Mouse (Mus musculus): ENCODE data around the gene Aaed1. TPM values are rescaled to one million over a fixed set of nuclear protein-coding genes. Genes with fewer than 3 reads are reported as not detected.

Aaed1 gene
- polyA plus RNA-seq, 1 experiment = 8.3 TPM

DNA sequence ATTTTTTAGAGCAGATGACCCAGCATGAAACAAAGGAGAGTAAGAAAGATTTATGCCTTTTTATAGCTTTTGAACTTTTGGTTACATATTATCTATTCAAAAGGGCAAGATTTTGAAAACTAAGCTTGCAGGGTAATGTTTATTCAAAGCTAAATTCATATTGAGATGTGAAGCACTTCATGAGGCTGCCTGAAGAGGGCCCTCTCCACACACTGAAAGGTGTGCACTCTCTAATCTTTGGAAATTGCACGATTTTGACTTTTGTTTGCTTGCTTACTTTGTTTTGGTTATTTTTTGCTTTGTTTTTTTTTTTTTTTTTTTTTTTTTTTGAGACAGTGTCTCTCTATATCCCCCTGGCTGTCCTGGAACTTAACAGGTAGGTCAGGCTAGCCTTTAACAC lies 62.1 kb downstream of the Aaed1 start:
- Histone ChIP-seq H3ac (ENCODE audit: control insufficient read depth, insufficient read length, low read depth) (no peak overlapping the region), H3K36me3 (ENCODE audit: control insufficient read depth, insufficient read depth) (no peaks in the 10 kb centered on the region), H3K4me3 (ENCODE audit: insufficient read depth, poor library complexity, severe bottlenecking) (no peak overlapping the region), H3K27me3 (ENCODE audit: control insufficient read depth, insufficient read depth, insufficient read length) (no peaks in the 10 kb centered on the region), H3K79me2 (ENCODE audit: control insufficient read depth, insufficient read depth) (peaks cover 64% of the 10 kb centered on the region), H3K79me3 (ENCODE audit: low read depth) (peaks cover 22% of the 10 kb centered on the region)
- TF ChIP-seq MAX (IDR thresholded peaks at IDR 0.05) (no peak), USF1 (IDR thresholded peaks at IDR 0.05; ENCODE audit: low read depth) (no peak), FOSL1 (IDR thresholded peaks at IDR 0.05; ENCODE audit: insufficient read depth, low read length, poor library complexity, severe bottlenecking) (no peak)

DNA sequence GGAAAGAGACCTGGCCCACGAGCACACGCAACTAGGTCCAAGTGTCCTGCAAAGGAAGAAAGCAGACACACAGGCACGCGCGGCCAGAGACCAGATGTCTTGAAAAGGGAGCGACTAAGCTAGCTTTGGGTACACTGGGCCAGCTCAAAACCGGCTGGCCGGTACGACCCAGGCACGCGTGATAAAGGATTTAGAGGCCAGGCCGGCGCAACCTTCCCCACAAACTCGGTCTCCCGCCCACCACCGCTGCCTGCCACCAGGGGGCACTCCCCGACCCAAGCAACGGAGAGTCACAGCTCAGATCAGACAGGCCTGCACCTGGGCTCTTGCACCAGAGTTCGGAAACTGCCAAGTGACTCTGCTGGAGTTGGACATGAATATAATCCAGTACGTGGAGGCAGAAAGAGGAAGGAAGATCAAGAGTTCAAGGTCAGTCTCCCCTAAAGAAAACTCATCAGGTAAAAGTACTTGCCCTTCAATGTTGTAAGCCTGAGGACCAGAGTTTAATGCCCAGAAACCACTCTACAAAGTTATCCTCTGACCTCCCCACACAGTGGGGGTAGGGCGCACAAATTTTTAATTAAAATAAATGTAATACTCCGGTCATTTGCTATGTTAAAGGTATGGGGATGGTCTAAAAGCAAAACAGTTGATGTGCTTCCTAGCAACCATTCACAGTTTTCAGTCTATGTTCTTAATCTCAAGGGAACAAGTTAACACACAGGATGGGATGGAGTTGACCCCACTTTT lies 63.6 kb downstream of the Aaed1 start:
- Histone ChIP-seq H3K79me3 (ENCODE audit: low read depth) (peaks cover 17% of the 10 kb centered on the region), H3K36me3 (ENCODE audit: control insufficient read depth, insufficient read depth) (no peaks in the 10 kb centered on the region), H3K4me3 (ENCODE audit: insufficient read depth, poor library complexity, severe bottlenecking) (peak overlapping the region; percentile 33), H3K79me2 (ENCODE audit: control insufficient read depth, insufficient read depth) (peaks cover 50% of the 10 kb centered on the region), H3ac (ENCODE audit: control insufficient read depth, insufficient read length, low read depth) (peak overlapping the region; percentile 86), H3K27me3 (ENCODE audit: control insufficient read depth, insufficient read depth, insufficient read length) (no peaks in the 10 kb centered on the region)
- TF ChIP-seq CEBPB (IDR thresholded peaks at IDR 0.05; ENCODE audit: low read depth) (no peak), FOSL1 (IDR thresholded peaks at IDR 0.05; ENCODE audit: insufficient read depth, low read length, poor library complexity, severe bottlenecking) (no peak), MYOG (IDR thresholded peaks at IDR 0.05; ENCODE audit: control insufficient read depth, extremely low read depth, insufficient read length) (no peak), CTCF (IDR thresholded peaks at IDR 0.05; ENCODE audit: control insufficient read depth, insufficient read depth, insufficient read length) (peak; percentile 96), MAX (IDR thresholded peaks at IDR 0.05) (no peak), USF1 (IDR thresholded peaks at IDR 0.05; ENCODE audit: low read depth) (no peak), MYOD1 (IDR thresholded peaks at IDR 0.05; ENCODE audit: control insufficient read depth, insufficient read length, low read depth) (no peak)

DNA sequence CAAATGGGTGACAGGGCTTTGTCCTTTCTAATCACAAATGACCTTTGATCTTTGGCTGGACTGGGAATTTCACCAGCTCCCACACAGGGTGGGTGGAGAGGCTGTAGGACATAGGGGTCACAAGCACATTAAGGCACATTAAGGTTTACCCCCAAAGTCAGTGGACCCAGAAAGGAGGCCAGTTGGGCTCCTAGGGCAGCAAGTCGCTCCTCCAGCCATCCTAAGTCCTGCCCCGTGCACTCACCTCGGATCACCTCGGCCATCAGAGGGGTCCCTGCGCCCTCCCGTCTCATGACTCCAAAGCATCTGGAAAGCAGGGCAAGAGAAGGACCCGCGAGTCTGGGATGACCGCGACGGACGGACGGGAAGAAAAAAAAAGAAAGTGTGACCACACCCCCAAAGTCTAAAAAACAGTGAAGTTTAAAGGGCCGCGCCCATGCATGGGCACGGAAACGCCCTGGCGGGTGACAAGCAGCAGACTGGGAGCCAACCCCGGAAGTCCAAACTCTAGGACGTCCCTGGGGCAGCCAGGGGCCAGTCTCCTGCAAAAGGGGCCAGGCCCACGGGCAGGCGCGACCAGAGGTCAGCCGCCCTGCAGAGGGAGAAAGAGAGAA lies 64.2 kb downstream of the Aaed1 start:
- Histone ChIP-seq H3ac (ENCODE audit: control insufficient read depth, insufficient read length, low read depth) (peak overlapping the region; percentile 90), H3K79me3 (ENCODE audit: low read depth) (peaks cover 17% of the 10 kb centered on the region), H3K36me3 (ENCODE audit: control insufficient read depth, insufficient read depth) (no peaks in the 10 kb centered on the region), H3K4me3 (ENCODE audit: insufficient read depth, poor library complexity, severe bottlenecking) (peak overlapping the region; percentile 33), H3K79me2 (ENCODE audit: control insufficient read depth, insufficient read depth) (peaks cover 43% of the 10 kb centered on the region), H3K27me3 (ENCODE audit: control insufficient read depth, insufficient read depth, insufficient read length) (no peaks in the 10 kb centered on the region)
- TF ChIP-seq MYOG (IDR thresholded peaks at IDR 0.05; ENCODE audit: control insufficient read depth, extremely low read depth, insufficient read length) = no peak
- TF ChIP-seq CEBPB (IDR thresholded peaks at IDR 0.05; ENCODE audit: low read depth) = no peak
- TF ChIP-seq MAX (IDR thresholded peaks at IDR 0.05) = no peak
- no peak for TF ChIP-seq MYOD1 (IDR thresholded peaks at IDR 0.05; ENCODE audit: control insufficient read depth, insufficient read length, low read depth)
- no peak for TF ChIP-seq USF1 (IDR thresholded peaks at IDR 0.05; ENCODE audit: low read depth)
- no peak for TF ChIP-seq CTCF (IDR thresholded peaks at IDR 0.05; ENCODE audit: control insufficient read depth, insufficient read depth, insufficient read length)
- TF ChIP-seq FOSL1 (IDR thresholded peaks at IDR 0.05; ENCODE audit: insufficient read depth, low read length, poor library complexity, severe bottlenecking) = no peak

DNA sequence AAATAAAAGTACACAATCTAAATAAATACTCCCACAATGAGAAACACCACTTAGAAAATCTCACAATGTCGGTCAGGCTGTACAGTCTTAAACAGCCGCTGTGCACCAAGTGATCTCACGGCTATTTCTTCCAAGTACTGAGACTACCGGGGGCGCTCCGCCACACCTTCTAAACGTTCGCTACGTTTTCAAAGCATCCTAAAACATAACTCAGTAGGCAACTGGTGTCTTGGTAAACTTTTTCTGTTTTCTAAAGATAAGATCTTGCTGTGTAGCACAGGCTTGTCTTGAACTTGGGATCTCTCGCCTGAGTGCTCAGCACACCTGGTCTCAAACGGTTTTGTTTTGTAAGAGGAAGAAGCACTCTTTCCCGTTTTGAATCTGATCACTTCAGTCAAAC lies 66.4 kb downstream of the Aaed1 start:
- Histone ChIP-seq H3ac (ENCODE audit: control insufficient read depth, insufficient read length, low read depth) (no peak overlapping the region), H3K36me3 (ENCODE audit: control insufficient read depth, insufficient read depth) (no peaks in the 10 kb centered on the region), H3K27me3 (ENCODE audit: control insufficient read depth, insufficient read depth, insufficient read length) (no peaks in the 10 kb centered on the region), H3K79me2 (ENCODE audit: control insufficient read depth, insufficient read depth) (peaks cover 34% of the 10 kb centered on the region), H3K79me3 (ENCODE audit: low read depth) (peaks cover 13% of the 10 kb centered on the region), H3K4me3 (ENCODE audit: insufficient read depth, poor library complexity, severe bottlenecking) (no peak overlapping the region)
- TF ChIP-seq MAX (IDR thresholded peaks at IDR 0.05) = no peak
- no peak for TF ChIP-seq FOSL1 (IDR thresholded peaks at IDR 0.05; ENCODE audit: insufficient read depth, low read length, poor library complexity, severe bottlenecking)

DNA sequence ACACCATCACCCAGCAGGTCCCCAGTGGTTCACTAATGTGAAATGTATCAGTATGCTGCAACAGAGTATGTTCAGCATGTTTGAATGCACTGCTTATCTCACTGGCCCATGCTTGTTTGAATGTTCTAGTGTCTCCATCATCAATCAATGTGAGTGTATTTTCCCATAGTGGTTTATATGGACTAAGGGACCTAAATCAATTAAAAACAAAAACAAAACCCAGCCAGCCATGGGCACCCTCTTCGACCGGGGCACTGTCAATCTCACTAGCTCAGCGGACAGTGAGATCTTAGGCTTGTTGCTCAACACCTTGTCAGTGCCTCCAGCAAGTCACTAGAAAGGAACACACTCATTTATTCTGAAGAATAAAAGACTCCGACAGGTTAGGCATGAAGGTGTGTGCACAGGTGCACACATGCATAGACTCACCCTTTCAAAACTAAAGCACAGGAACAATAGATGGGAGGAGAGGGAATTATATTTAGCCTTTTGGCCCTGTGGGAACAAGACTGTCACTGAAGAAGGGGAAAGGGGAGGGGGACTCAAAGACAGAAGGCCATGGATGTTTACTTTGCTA lies 67.7 kb downstream of the Aaed1 start:
- H3K4me3 ChIP-seq (ENCODE audit: insufficient read depth, poor library complexity, severe bottlenecking) = no peak overlapping the region
- peaks cover 5% of the 10 kb centered on the region for H3K79me3 ChIP-seq (ENCODE audit: low read depth)
- H3K27me3 ChIP-seq (ENCODE audit: control insufficient read depth, insufficient read depth, insufficient read length) = no peaks in the 10 kb centered on the region
- TF ChIP-seq CEBPB (IDR thresholded peaks at IDR 0.05; ENCODE audit: low read depth) = no peak
- no peak for TF ChIP-seq CTCF (IDR thresholded peaks at IDR 0.05; ENCODE audit: control insufficient read depth, insufficient read depth, insufficient read length)
- no peak for TF ChIP-seq MYOD1 (IDR thresholded peaks at IDR 0.05; ENCODE audit: control insufficient read depth, insufficient read length, low read depth)
- no peak for TF ChIP-seq MYOG (IDR thresholded peaks at IDR 0.05; ENCODE audit: control insufficient read depth, extremely low read depth, insufficient read length)
- no peak for TF ChIP-seq FOSL1 (IDR thresholded peaks at IDR 0.05; ENCODE audit: insufficient read depth, low read length, poor library complexity, severe bottlenecking)
- TF ChIP-seq USF1 (IDR thresholded peaks at IDR 0.05; ENCODE audit: low read depth) = no peak
- TF ChIP-seq MAX (IDR thresholded peaks at IDR 0.05) = no peak
- H3ac ChIP-seq (ENCODE audit: control insufficient read depth, insufficient read length, low read depth) = peak overlapping the region; percentile 28
- peaks cover 21% of the 10 kb centered on the region for H3K79me2 ChIP-seq (ENCODE audit: control insufficient read depth, insufficient read depth)
- no peaks in the 10 kb centered on the region for H3K36me3 ChIP-seq (ENCODE audit: control insufficient read depth, insufficient read depth)

All from C2C12 (cell line).